Mouse (Mus musculus) c-Kit-positive CD71-positive TER-119-negative erythroid progenitor cells, embryonic 14.5 days (primary cell): ENCODE results near the gene Cpox.

Experiments used
- DNase-seq: peaks from one replicate; pipeline ENCODE4 v3.0.0-alpha.2; 2013; ENCODE audit warnings: low read depth

The Cpox gene

DNA sequence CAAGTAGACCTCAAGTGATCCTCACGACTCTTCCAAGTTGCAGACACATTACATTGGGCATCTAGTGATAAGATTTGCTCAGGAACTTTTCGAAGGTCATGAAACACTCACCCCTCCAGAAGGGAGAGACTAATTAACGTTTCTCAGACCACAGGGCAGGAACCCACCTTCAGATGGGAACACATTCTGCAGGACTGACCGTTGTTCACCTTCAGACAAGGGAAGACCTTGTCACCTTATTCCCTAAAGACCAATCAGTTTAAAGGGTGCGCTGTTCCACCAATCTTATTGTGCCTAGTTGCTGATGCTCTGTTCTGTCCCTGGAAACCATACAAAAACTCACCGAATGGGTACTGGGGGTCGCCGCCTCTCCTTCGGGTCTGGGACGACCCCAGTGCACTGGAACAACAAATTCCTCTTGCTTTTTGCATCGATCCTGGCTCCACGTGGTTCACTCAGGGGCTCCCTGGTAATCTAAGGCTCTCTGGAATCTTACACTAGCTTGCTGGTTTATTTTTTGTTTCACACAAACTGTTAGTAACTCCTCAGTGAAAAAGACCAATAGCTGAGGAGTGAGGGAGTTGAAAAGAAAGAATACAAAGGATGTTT, 30.8 kb downstream of the Cpox start:
- no peak for DNase-seq

DNA sequence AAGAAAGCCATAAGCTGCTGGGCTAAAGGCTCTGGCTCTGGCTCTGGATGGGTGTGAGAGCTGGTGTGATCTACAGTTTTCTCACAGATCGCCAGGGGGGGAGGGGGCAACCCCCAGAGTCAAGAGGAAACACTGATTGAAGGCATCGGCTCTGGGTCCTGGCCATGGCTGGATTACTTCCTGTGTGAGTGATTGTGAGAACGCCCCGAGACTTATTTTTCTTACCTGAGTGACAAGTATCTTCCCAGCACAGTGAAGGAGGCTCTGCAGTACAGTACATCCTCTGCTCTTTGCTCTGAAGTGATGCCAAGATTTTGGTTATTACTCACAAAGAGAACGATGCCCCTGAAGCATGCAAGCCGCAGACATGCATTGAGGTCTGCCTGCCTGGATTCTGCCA, 31.7 kb downstream of the Cpox start:
- DNase-seq = no peak

DNA sequence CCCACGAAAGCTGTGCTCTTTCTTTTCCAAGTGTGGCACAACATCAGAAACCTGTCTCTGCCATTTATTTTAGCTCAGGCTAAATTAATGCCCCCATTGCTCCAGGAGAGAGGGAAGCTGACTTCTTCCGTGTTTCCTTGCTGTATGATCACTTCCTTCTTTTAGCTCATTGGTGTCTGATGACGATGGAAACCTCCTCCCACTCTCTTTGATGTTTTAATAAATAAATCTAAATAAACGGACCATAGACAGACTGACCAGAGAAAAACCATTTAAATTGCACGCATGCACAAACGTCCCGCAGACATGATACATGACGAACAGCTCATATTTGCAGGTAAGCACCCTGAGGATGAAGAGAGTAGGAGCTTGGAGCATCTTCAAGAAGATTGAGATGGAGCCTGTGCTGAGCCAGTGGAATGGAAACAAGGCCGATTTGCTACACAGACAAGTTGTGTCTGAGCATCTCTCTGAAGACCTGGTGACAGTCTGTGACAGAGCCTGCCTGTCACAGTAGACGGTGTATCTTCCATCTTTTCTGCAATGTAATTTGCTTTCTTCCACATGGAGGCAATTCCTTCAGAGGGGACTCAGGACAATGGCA, 32.3 kb downstream of the Cpox start:
- DNase-seq = no peak

DNA sequence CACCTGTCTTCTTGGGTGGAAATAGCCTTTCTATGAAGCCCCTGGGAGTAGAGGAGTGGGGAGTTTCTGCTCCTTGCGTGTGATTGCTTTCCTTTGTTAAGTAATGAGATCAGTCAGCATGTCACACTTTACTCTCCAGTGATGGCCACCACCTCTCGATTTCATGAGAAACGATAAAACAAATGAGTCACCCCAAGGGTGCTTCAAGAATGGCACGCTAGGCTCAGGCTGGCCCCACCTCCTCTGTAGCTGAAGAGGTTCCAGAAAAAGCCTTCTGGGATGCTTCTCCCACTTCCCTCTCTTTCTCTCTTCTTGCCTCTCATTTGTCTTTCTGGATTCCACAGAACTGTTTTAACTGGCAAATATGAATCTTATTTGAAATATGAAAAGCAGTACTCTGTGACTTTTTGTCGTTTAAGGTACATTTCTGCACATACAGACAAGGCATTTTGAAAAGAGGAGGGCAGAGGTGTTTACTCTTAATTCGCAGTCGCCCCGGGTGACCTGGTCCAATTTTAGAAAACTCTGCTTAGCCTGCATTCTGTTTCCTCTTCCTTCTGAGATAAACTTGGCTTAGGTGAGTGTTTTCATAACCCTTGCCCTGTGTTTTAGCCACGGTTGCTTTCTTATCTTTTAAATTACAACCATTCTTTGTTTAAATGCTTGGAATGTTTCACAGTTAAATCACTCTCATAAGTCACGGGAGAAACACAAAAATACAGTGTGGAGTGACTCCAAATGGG, 33.5 kb downstream of the Cpox start:
- DNase-seq = no peak

DNA sequence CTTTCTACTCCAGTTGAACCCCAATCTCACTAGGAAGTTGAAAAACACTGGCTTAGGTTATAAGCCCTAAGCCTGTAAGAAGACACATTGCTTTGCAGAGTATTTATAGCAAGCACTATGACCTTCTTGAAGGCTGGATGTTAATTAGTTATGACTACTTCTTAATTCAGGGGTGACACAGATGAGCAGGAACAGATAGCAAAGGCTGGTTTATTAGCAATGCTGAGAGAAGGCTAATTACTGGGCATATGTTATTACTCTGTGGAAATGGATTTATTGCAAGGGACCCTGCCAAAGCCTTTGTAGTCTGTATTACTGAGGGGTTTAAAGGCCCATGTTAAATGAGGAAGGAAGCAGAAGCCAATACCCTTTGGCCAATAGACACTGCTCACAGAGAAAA, 34.9 kb downstream of the Cpox start:
- DNase-seq = no peak

DNA sequence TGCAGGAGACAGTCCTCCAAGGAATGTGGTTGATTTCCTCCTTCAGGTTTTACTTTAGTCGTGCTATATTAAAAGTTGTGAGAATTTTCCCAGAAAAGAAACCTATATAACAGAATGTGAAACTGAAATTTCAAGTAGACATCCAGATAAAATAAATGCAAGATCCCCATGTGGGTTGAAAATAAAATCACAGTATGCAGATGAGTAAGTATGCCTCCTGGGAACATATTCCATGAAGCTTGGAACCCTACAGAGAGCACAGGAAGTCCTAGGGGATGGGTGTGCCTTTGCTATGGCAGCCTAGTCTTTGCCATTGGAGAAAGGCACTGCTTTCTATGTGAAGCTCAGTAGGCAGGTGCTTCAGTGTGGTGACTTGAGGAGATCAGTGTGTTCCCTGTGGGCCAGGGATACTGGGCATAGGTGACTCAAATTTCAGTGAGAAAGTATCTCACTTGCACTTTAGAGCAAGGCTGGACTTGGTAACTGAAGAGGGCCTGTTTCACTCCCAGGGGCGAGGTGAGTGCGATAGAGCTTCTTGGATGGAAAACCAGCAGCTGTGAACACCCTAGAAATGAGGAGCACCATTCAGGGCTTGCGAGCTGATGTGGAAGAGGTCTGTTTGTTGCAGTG, 37.3 kb downstream of the Cpox start:
- no peak for DNase-seq

DNA sequence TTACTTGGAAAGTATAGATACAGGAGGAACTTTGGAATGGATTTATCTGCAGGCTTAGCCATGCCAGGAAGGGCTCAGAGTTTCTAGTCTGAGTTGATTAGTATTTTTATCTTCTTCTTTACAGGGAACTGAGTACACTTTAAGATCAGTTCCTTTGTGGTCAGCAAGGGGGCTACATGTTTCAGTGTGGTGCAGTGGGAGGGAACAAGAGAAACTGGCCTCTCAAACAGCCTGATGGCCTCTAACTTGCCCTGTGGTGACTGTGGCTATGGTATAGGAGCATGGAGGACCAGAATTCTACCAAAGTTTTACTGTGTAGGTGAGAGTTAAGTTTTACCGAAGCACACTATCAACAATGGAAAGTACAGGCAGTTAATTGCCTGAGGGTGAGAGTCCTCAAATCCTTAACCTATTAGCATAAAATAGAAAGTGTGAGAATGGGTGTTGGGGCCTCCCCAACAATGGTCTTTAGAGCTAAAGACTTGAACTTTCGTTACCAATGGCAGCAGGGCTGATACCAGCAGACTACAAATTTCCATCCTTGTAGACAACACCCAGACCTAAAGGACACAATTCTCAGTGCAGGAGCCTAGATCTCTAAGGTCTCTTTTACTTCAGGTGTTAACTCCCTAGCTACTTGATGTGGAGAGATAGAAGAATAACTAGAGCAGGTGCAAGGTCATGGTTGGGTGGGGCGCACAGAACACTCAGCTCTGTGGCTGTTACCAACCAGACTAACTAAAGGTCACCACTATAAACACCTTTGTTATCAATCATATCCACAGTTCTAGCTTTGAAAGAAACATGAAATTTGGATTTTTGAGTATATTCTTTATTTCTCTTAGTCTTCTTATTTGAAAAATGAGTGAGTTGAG, 38.7 kb downstream of the Cpox start:
- DNase-seq = no peak

DNA sequence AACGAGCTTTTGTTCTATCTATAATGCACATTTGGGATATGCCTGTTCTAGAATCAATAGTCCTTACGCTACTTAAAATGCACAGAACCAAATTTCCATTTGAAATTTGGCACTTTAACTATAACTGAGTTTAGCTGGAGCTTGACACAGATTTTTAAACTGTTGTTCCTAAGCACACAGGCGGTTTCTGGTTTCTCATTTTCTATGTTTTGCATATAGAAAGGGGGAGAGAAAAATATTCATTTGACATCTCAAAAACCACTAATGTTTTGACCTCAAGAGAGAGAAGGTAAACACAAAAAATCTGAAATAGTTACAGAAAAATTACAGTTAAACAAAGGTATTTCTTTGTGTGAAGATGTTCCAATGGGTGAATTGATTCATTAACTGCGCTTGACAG, 39.4 kb downstream of the Cpox start:
- no peak for DNase-seq

DNA sequence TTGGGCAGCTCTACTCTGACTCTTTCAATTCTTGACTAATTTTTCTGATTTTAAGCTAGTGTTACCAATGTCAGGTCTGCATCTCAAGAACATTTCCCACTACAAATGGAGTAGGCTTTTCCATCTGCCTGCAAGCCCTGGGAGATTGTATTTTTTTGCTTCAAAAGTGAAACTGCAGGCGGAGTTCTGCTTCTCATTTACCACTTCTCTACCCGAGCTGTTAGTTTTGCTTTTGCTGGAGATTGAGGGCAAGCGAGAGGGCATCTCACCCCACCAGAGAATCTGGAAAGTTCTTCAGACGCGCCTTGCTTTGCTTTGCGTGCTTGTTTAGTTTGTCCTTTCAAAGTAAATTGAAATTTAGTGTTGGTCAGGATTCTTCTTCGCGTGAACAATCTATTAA, 42.1 kb downstream of the Cpox start:
- DNase-seq = no peak

DNA sequence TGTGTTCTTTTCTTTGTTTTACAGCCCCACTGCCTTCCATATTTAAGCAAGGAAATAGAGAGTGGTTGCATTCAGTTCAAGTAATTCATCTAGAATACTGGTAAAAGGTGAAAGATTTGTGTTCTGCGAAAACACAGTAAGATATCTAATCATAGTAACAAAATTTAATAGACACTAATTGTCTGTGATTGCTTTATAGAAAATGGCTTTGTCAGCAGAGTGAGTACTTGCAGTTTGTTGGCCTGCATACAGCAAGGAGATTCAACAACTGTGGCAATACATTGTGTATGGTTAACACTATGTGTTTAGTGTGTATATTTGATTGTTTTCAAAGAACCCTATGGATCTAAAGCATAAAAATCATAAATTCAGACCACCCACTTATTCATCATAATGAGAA, 43.0 kb downstream of the Cpox start:
- no peak for DNase-seq

DNA sequence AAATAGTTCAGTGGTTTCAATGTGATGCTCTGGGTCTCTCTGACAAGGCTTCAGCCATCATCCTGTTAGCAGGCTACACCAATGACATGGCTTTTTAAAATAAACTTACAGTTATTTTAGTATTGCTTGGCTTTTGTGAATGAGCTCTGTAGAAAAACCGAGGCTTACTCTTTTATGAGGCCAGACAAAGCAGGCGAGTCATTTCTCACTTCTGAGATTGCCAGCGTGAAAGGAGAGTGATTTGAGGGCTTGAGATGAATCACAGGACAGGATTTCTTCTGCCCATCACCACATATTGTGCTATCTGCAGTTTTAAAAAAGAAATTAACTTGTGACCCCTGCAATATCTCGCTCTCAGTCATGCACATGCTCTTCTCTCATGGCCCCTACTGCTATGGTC, 44.9 kb downstream of the Cpox start:
- no peak for DNase-seq

DNA sequence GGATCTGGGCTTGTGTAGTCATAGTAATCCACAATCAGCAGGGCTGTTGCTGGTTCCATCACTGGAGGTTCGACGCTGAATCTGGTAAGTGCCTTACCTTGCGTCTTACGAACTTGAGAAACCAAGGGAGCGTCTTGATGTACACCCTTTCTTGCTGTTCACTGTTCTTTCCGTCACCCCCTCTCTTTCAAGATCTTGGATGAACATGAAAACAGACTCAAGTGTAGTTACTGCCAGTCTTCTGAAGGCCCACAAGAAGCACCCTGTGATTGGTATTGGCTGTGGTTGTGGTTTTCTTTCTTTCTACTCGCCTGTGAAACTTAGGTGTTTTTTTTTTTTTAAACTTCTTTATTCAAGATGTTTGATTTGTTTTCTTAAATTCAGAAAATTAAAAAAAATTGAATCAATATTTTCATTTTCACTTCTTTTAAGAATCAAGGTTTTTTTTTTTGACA, 48.6 kb downstream of the Cpox start, which contains the start of gene Gpr15:
Gpr15 (minus strand) TSS at position 405 of the 455 bp plus-strand sequence.
- DNase-seq = no peak

DNA sequence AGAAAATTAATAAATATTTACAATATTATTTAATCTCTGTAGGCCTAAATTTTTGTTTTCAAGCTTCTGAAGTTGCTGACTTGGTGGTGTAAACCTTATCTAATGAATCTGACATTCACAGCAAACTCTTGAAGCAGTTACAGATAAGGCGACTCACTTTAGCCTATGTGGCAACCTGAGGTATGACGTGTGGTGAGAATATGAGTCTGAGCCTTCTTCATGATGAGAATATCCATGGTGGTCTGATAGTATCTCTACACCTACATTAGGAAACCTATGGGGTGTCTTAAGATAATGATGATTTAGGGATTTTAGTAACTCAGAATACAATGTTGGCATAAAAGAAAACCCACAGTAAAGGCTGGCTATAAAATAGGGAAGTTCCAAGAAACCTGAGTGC, 52.2 kb downstream of the Cpox start:
- DNase-seq = no peak

DNA sequence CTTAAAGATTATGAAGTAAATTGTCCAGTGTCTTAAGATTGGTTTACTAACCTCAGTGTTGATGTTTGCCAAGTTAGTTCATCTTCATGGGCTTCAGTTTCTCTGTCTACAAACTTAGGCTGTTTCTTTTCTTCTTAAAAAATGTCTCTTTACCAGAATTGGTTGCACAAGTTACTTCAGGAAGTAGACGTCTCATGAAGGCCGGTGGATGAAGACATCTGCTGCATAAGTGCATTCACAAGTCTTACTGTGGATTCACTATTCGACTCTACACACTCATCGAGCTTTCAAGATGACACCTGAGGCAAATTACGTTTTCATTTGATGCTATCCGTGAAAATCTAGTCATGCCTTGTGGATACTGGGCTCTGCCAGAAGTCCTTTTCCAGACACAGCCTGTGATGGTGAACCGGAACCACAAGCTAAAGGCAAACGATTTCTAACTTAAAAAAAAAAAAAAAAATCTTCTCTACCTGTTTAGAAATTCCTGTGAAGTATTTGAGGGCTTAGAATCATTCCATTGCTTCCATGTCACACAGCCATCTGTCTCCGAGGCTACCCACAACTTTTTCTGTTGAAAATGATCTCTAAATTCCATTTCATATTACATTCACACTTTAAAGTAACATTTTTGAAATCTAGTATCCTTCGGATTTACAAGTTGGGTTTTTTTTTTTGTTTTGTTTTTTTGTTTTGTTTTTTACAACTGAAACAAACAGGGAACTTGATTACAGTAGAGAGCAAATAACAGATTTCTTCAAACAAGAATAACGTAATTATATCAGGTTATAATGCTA, 56.8 kb downstream of the Cpox start:
- DNase-seq = no peak

DNA sequence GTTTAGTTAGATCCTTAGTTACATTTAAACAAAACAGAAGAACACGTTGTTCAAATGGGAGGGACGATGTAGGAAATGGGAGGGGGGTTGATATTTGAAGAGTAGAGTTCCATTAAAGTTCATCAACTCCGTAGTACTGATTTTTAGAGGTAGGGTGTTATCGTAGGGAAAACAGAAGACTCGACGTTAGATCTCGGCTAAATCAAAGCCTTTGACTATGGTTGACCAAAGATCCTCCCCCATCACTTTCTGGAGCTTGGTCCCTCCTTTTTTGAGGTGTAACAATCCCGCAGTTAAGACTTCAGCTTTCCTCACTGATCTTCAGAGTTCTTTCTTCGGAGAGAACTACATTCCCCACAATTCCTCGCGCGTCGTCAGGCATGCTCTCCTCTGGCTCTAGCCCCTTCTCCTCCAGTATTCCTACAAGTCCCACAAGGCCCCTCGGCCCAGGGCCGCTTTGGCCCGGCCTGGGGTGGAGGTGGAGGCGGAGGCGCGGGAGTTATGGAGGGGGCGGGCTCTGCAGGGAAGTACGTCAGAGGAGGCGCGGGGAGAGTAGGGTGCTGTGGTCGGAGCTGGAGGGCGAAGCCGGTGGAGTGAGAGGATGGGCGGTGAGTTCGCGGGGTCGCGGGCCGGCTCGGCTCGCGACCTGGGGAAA, 57.5 kb downstream of the Cpox start, which contains the start of gene Cldnd1:
Cldnd1 (plus strand) TSS at position 434 of the 655 bp plus-strand sequence.
- peak; percentile 91 for DNase-seq

DNA sequence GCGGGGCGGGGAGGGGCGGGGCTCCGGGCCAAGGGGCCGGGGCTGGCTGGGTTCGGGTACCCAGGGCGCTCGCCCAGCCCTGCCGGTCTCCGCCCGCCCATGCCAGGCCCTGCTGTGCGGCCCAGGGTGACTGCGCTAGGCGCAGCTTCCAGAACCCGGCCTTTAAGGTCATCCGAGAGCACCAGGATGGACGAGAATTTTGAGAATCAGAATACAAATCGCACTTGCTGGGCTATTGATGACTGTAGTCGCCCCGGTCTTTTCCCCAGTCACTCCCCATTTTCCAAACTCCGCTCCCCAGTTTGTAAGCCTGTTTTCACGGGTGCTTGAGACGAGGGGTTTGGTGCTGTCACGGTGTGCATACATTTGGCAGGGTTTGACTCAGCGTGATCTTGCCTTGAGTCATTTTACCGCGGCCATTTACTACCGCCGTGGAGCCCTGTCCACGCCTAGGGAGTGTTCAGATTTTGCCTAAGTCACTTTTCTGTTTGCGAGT, 58.1 kb downstream of the Cpox start:
- DNase-seq = peak; percentile 21

DNA sequence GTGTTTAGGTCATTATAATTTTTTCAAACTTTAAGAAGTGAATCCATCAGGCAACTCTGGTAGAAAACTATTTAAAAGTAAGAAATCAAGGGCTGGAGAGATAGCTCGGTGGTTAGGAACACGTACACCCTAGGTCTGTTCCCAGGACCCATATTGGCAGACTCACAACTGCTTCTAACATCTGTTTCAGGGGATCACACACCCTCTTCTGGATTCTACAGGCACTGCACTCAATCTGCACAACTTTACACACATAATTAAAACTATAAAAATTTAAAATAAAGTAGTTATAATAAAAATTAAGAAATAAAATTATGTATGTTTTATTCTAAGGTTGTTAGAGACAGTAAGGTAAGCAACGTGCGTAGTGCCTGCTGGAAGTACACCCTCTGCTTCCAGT, 68.1 kb downstream of the Cpox start:
- DNase-seq = no peak

DNA sequence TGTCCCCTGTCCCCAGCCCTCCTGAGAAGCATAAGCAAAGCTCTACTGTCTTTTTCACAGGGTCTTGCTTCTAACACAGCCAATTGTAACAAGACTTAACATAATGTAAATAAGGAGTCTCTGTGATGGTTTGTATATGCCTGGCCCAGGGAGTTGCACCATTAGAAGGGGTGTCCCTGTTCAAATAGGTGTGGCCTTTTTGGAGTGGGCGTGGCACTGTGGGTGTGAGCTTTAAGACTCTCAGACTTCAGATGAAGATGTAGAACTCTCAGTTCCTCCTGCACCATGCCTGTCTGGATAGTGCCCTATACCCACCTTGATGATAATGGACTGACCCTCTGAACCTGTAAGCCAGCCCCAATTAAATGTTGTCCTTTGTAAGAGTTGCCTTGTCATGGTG, 68.7 kb downstream of the Cpox start:
- peak; percentile 47 for DNase-seq

DNA sequence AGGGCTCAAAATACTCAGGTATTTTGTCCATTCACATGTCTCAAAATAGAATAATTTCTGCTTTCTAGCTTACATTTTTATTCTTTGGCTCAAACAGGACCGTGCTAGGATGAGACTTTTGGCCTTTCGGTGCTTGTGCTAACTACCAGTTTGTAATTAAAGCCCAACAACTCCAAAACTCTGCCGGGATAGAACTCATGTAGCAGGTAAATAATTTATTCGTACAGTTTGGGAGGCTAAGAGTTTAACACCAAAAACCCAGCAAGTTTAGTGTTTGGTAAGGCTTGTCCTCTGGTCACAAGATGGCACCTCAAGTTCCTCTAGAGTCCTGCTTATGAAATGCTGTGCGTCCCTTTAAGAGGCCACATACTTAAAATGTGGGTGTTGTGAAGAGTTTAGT, 70.7 kb downstream of the Cpox start:
- DNase-seq = no peak

DNA sequence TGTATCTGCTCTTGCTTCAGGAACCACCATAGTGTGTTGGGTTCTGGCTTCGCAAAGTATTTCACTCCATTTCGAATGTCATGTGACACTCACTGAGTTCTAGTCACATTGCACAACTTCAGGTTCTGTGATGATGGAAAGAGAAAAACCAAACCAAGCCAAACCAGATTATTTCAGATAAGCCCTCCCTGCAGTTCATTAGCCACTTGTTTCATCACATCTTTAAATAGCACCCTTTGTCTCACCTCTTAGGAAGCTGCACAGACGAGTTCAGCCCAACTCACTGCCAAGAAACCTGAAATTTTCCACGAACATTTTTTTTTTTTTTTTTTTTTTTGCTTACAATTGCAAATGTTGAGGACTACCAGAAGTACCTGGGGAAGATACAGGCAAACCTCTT, 76.6 kb downstream of the Cpox start:
- DNase-seq = no peak
